Mouse (Mus musculus): Measurements from ENCODE around the gene Sh3gl2. TPM values are rescaled to one million over a fixed set of nuclear protein-coding genes. Genes with fewer than 3 reads are reported as not detected.

Gene Sh3gl2
- total RNA-seq, 2 experiments from 2014 or later, result 0.59 to 1.1 TPM

DNA sequence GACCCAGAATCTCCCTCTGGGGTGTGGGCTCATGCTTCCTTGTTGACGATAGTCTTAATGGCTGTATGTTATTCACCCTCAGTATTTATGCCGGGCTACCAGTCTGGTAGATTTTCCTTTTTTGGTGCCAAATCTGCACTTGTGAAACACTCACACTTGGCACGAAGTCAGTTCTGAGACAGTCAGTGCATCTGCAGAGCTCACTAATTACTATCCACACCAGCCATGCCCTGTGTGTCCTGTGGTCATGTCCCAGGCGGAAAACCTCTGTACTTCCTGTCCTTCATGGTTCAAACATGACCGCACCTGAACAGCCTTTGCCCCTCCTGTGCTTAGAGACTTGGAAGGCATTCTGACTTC lies 23.6 kb downstream of the Sh3gl2 start:
- no peak for DNase-seq (ENCODE audit: low spot score in 2 of 2)

DNA sequence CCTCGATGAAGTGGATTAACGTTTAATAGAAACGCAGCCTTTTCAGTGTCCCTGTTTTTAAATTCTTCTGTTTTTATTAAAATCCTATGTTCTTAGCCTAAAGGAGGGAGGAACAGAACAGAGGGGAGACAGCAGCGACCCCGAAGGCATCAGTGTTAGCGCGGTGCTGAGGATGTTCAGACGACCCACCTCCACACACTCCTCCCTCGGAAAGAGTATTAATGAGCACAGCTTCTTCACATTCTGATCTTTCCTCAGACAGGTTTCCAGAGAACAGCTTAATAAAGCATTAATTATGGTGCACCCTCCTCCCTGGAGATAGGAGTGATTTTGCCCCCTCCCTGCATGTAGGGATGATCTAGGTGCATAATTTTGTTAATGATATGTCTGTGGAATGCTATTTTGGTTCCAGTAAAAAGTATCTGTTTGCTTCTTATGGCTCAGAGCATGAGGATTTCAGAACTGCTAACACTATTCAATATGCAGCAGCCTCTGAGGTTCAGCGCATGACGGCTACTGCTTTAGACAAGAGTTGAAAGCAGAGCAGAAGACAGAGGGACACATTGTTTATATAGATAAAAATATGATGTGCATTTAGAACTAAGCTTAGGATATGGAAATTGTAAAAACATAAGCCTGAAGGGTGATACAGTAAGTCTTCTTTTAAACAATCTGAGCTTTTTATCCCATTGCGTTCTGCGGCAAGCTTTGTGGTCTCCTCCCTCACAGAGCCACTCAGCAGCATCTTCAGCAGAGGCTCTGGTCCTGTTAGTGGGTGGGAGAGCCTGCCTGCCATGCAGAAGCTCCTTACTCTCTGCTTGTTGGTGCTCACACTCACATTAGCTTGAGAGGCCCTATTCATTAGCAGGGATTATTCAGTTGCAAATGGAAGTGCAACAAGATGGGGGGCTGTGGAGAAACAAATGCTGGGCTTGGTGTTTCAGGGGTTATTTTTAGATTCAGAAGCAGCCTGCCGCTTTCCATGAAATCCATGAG lies 27.8 kb downstream of the Sh3gl2 start:
- no peak for DNase-seq (ENCODE audit: low spot score in 2 of 2)

DNA sequence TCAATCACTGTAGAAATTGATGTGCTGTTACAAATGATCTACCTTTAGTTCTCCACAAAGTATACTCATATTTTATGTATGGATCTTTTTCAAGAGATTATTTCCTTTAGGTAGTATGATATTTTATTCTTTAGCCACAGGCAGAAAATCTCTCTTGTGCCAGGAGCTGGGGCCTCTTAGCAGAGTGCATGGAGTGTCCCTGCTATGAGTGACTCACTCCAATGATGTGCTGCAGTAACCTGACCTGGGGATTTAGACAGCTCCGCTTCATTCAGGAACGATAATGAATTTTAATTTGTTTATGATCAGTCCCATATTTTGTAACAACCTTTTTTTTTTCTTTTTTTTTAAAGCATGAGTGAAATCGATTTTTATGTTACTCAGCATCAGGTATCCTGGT lies 36.7 kb downstream of the Sh3gl2 start:
- DNase-seq (ENCODE audit: low spot score in 2 of 2), result no peak

DNA sequence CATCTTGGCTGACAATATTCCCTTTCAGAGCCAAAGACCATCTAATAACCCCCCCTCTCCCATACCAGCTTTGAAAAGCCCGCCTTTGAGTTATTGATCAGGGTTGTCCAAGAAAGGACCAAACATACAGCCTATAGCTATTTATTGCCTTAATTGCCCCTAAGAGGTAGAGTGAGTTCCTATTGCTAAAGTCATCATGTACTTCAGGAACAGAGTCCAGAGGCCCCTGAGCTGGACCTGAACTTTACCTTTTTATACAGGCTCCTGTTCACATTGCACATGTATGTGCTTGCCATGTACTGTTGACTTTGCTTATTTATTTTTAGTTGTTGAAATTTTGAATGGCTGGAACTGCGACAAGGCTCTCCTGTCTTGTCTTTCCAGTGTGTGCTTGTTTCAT lies 37.6 kb downstream of the Sh3gl2 start:
- DNase-seq (ENCODE audit: low spot score in 2 of 2), result no peak

DNA sequence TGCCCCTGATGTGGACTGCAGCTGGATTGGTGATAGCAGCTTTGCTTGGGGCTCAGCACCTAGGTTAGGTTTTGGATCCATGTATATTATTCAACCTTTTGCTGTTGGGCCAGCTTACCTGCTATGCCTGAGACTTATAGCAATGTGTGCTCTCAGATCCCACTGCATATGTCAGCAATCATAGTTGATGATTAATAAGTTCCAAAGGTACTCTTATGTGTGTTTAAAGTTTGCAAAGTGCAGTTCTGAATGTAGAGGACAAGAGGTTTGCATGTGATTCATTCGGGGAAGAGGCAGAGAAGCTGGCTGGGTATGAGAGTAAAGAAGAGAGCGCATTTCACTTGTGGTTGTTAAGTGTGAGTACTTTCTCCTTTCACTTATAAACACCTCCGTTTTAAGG lies 43.7 kb downstream of the Sh3gl2 start:
- no peak for DNase-seq (ENCODE audit: low spot score in 2 of 2)

DNA sequence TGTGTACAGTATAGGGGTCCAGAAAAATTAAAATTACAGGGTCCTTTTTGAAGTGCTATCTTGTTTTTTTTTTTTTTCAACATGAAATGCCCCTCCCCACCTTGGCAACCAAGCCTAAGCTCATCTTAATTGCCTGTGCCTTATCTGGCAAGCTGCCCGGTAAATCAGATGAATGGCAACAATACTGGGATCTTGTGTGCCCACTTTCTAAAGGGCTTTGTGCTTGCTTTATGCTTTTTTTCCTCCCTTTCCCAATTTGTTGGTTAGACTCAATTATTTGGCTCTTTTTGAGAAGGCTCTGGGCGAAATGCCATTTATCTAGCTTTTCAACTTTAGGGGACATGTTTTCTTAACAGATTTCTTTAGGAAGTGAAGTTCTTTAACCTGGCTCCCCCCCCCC lies 45.3 kb downstream of the Sh3gl2 start:
- DNase-seq (ENCODE audit: low spot score in 2 of 2), result no peak

DNA sequence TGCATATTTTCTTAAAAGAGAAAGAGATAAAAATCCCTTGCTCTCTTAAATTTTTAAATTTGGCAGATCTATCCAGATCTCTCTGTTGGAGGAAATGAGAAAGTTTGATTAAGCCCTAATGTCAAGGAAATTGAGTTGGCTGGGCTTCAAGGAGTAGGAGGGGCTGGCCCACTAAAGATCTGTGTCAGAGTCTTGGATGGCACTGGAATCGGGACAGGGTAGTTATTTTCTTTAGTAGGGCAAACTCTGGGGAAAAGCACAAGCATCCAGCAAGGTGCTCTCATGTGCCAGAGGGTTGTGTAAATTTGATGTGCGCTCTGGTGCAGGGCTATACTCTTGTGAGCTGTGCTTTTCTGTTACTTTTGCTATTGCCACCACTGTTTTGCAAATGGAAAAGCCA lies 45.9 kb downstream of the Sh3gl2 start:
- no peak for DNase-seq (ENCODE audit: low spot score in 2 of 2)

DNA sequence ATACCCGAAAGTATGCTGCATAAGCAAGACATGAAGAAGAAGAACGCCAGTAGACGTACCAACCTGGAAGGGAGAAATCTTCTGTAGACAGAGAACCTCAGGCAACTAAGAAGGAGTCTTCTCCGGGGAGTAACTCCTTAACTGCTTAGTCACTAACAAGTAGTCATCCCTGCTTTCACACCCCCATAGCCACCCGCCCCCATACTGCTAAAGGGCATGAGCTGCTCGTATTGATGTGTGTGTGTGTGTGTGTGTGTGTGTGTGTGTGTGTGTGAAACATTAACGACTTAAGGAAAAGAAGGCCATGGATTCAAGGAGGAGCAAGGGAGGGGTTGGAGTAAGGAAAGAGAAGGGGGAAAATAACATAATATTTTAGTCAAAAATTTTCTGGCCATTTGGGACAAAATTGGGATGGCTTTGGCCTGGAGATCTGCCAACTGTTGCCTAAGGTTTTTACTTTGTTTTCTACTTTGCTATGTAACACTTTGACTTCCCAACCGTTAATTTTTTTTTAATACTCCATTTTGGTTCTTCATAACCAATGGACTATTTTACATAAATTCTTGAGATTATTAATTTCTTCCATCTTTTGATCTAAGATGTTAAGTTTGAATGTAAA lies 51.0 kb downstream of the Sh3gl2 start:
- no peak for DNase-seq (ENCODE audit: low spot score in 2 of 2)

DNA sequence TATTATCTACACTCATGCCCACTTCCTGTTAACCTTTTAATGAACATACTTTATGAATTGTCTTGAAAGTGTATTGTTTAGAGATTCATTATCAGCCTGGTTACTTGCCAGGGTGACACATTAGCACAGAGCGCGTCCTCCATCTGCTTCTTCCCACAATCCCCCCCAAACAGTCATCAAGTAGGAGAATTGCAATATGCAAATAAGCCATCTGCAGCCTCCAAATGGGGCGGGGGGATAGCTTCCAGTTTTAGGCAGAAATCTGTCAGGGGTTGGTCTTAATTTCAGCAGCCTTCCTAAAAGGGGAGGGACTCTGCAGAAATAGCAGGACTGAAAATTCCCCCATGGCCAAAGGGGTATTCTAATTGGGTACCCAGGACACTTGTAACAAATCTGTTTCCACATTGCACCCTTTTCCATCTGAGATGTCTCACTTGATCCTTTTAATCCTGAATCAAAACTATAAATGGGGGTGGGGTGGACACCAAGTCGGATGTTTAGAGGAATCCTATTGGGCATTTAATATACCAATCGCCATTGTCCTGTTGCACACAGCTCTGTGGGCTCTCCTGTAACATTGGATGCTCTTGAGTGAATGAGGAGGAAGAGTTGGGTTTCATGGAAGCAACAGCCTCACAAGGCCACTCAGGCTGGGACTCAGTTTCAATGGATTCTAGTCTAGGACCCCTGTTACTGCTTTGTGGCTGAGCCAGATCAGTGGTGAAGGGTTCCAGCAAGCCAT lies 51.7 kb downstream of the Sh3gl2 start:
- DNase-seq (ENCODE audit: low spot score in 2 of 2), result no peak

DNA sequence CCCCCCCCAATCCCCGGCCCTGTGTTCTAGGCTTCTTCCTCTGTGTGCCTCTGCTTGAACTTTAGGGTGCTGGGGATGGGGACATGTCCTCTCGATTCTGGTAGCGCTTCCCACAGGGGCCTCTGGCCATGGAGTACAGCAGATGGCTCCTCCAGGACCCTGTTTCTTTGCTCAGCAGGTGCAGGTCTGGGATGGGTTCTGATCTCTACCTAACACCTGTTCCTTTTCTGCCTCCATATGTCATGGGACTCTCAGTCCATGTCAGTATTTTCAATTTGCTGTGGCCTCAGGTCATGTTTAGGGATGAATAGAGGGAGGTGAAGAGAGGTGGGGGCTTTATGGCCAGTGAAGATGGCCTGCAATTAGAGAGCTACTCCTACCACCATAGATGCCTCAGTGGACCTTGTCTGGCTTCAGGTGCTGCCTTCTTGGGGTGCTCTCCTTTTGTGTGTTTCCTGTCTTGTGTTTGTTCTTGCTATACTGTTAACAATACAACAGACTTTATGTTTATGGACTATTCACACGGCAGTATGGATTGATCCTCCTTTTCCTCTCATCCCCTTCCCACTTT lies 52.9 kb downstream of the Sh3gl2 start:
- no peak for DNase-seq (ENCODE audit: low spot score in 2 of 2)

DNA sequence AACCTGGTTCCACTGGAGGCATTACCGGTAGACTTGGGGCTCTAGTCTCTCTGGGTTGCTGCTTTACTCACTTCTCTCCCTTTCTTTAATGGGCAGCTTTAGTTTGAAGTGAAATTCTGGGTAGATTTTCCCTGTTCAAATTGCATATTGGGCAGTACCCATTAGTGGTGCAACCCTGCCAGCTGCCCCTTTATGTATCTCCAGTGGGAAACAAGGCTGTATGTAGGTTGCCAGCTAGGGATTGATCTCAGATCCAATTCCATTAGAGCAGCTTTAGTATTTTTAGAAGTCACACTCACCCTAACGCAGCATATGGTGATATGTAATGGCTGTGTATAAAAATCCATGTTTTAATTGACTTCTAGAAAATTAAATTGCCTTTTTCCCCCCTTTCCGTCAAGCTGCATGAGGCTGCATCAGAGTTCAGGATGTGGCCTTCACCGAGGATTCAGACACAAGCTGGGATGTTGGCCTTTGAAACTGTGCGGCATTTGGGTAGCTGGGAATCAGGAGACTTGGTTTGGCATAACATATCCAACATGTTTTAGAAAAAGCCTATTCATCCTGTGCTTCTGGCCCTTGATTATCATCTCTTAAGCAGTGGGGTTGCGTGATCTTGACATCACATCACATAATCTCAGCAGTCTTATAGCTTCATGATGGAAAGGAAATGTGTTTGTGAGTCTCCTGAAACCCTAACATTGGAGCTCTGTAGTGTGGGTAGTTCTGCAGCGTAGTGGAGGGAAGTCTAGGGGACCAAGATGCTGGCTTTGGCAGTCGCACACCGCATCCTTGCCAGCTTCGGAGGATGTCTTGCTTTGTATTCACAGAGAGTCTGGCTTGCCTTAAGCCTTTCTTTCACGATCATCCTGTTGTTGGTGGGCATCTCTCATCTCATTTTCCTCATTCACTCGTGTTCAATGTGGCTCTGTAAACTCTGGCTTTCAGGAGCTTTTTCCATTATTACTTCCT lies 56.0 kb downstream of the Sh3gl2 start:
- DNase-seq (ENCODE audit: low spot score in 2 of 2), result no peak

DNA sequence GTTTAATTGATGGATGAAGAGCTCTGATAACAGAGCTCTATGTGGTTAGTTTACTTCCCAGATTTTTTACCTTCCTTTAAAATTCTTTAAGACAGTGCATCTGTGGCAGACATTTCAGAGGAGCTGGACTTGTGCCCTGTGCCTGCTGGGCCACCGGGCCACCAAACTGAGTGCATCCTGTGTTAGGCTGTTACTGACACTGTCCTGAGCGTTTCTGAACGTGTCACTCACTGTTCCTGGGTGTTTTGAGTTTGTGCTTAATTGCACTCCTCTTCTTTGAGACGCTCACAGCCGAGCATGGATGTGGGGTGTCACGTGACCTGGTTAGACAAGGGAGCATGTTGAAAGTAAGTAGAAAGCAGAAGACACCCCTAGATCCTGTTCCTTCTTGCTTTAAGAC lies 57.2 kb downstream of the Sh3gl2 start:
- DNase-seq (ENCODE audit: low spot score in 2 of 2), result no peak

DNA sequence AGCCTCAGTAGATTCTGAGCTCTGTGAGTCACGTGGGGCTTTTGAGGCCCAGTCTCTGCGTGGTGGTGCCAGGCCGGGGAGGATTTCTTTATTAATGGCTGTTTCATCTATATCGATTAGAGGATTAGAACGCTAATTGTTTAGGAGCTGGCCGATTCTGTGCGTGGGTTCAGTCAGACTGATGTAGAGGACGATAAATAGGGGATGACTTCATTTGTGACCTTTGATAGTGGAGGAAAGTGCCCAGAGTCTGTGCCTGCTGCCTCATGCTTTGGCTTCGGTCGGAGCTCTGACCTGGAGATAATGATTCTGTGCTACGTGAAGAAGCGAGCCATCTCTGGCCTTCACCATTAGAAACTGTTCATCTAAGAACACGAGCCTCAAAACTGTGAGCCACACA lies 57.7 kb downstream of the Sh3gl2 start:
- DNase-seq (ENCODE audit: low spot score in 2 of 2), result no peak

DNA sequence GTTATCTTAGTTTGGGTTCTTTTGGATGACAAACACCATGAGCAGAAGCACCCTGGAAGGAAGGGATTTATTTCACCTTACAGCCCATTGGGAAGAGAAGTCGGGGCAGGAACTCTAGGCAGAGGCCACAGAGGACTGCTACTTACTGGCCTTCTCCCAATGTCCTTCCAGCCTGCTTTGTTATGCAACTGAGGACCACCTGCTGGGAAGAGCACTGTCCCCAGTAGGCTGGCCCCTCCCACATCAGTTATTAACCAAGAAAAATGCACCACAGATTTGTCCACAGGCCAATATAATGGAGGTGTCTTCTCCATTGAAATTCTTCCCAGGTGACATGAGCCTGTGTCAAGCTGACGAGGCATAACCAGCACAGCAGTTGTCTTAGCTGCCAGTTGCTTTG lies 62.5 kb downstream of the Sh3gl2 start:
- DNase-seq (ENCODE audit: low spot score in 2 of 2), result no peak

DNA sequence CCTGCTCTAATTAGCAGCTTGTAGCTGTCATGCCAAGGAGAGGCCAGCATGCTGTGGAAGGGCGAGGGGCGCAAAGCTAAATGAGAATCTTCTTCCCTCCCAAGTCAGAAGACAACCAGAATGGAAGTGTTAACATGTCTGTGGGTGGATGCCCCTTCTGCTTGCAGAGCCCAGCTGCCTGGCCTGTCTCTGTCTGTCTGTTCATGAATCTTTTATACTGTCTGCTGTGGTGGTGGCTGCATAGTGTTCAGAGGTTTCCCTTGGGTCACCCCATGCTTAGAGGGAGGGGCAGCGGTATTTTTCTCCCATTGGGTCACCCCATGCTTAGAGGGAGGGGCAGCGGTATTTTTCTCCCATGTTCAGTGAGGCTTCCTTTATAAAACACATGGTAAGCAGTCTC lies 68.0 kb downstream of the Sh3gl2 start:
- no peak for DNase-seq (ENCODE audit: low spot score in 2 of 2)

DNA sequence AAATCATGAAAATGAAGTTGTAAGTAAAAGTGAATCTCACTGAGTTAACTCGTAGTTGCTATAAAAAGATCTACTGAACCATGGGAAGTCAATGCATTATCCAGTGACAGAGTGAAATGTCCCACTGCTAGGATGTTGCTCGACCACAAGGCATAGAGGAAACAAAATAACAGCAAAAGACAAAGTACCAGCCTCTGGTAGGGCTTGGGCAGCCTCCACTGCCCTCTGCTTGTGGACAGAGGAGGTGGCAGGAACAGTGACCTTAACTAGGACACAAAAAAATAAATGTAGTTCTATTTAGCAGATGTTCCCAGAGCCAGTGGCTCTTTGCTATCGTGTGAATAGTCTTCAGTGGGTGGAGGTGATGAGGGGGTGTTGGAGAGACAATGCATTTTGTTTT lies 68.5 kb downstream of the Sh3gl2 start:
- no peak for DNase-seq (ENCODE audit: low spot score in 2 of 2)

DNA sequence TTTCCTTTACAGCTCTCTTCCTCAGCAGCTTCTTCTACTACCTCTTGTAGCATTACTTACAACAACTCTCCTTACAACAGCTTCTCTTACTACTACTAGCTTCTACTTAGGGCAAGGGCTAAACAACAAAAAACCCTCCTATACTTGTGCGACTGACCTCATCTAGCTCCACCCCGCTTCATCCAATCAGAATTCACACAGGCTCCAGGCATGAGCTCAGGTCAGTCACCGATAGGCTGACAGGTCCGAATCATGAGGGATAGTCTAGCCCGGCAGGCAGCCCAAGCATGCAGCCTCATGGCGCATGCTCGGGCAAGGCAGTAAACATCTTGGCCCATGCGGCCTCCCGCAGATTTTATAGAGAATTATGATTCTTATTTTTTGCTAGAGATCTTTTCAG lies 78.2 kb downstream of the Sh3gl2 start:
- no peak for DNase-seq (ENCODE audit: low spot score in 2 of 2)

DNA sequence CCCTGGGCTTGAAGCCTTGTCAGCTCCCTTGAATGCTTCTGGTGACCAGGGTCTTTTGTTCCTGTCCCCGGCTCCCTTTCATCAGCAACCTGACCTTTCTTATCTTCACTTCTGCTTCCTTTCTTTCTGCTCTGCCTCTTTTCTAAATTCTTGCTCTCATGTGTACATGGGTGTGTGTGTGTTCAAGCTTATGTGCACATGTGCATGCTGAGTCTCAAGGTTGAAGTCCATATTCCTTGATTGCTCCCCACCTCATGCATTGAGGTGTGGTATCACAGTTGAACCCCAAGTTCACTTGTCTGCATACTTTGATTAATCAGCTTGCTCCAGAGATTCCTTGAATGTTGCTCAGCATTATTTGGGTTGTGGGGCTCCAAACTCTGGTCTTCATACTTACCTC lies 85.1 kb downstream of the Sh3gl2 start:
- no peak for DNase-seq (ENCODE audit: low spot score in 2 of 2)

DNA sequence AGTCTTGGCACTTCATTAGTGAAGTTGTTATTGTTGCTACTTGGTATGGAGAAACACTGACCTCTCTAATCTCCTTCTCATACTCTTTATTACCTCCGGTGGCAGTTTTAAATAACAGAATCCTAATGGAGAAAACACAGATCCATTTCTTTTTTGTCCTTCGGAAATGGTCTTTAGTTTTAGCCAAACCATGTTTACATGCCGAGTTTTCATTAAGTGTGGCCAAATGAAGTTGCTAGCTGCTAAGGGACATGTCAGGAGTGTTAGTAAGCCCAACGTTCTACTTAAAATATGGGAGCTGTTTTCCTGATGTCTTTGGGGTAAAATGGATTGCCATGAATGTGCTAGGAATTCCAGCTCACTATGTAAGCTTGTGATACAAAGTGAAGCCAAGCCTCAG lies 86.4 kb downstream of the Sh3gl2 start:
- DNase-seq (ENCODE audit: low spot score in 2 of 2), result no peak

DNA sequence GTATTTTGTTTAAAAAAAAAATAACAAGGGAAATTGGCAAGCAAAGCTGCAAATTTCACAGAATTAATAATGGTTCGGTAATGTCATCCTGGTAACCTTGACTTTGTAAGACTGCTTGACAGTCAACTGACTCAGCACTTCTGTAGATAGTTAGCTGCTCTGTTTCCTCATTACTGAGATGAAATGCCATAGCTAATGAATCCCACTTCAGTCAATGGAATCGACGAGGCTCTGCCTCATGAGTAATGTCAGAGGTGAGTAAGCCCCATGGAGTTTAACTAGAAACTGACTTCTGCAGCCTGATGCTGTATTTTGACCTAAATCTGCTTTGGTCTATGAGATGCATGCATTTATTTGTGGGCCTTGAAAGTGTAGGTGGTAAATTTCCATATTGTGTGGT lies 88.4 kb downstream of the Sh3gl2 start:
- DNase-seq (ENCODE audit: low spot score in 2 of 2), result no peak

All from gastrocnemius, postnatal 4 days (tissue).